Mouse (Mus musculus) MEL (cell line): ENCODE results near the gene Grip1. TPM values are rescaled to one million over a fixed set of nuclear protein-coding genes. Genes with fewer than 3 reads are reported as not detected.

Experiments
- DNase-seq: peaks from one replicate; pipeline ENCODE4 v3.0.0; 2011; ENCODE audit warnings: low read depth, low spot score
- H3K27ac ChIP-seq: 2 replicates; pipeline ENCODE4 v1.5.1; 2012; ENCODE audit warnings: low read depth, mild to moderate bottlenecking, control low read depth, low read length, moderate library complexity; ENCODE audit not compliant: control insufficient read depth
- H3K27me3 ChIP-seq, 2 experiments: fragments of 150-350 bp in 1 of 2; sonication (generic) in 1 of 2; 2 replicates each; pipeline ENCODE4 v1.6.1; 2012; ENCODE audit warnings: low read length in 2 of 2, mild to moderate bottlenecking in 2 of 2, improper control_type of control experiment in 1 of 2, moderate library complexity in 1 of 2; ENCODE audit not compliant: insufficient read depth in 2 of 2, control insufficient read depth in 1 of 2
- H3K36me3 ChIP-seq, 2 experiments: 2 replicates each; pipeline ENCODE4 v1.6.1; 2012 to 2014; ENCODE audit warnings: low read length in 2 of 2, improper control_type of control experiment in 1 of 2, inconsistent platforms in 1 of 2, mild to moderate bottlenecking in 1 of 2; ENCODE audit not compliant: insufficient read depth in 2 of 2, control insufficient read depth in 1 of 2
- H3K4me1 ChIP-seq, 2 experiments: fragments of 150-350 bp in 1 of 2; sonication (generic) in 1 of 2; 2 replicates each; pipeline ENCODE4 v1.6.1; 2012; ENCODE audit warnings: low read length in 2 of 2, improper control_type of control experiment in 1 of 2, mild to moderate bottlenecking in 1 of 2; ENCODE audit not compliant: insufficient read depth in 2 of 2, control insufficient read depth in 1 of 2
- H3K4me3 ChIP-seq, 2 experiments: fragments of 150-350 bp in 1 of 2; sonication (generic) in 1 of 2; 2 replicates each; pipeline ENCODE4 v1.5.1; 2012; ENCODE audit warnings: low read depth in 2 of 2, low read length in 2 of 2, mild to moderate bottlenecking in 2 of 2, moderate library complexity in 2 of 2, control low read depth in 1 of 2, improper control_type of control experiment in 1 of 2; ENCODE audit not compliant: control insufficient read depth in 1 of 2, insufficient read depth in 1 of 2
- H3K79me2 ChIP-seq: 2 replicates; pipeline ENCODE4 v1.6.1; 2012; ENCODE audit warnings: mild to moderate bottlenecking, low read length, moderate library complexity; ENCODE audit not compliant: control insufficient read depth, poor library complexity, insufficient read depth
- H3K9ac ChIP-seq: 2 replicates; pipeline ENCODE4 v1.6.1; 2012; ENCODE audit warnings: low read depth, mild to moderate bottlenecking, control low read depth, low read length, moderate library complexity; ENCODE audit not compliant: control insufficient read depth, poor library complexity, severe bottlenecking
- H3K9me3 ChIP-seq: fragments of 150-350 bp; sonication (generic); replicated peaks from 2 replicates; pipeline ENCODE4 v1.6.1; 2012; ENCODE audit warnings: mild to moderate bottlenecking, low read length, improper control_type of control experiment, moderate library complexity; ENCODE audit not compliant: insufficient read depth
- BHLHE40 ChIP-seq: IDR thresholded peaks from 2 replicates; pipeline ENCODE4 v1.6.1; 2012; ENCODE audit warnings: low read depth, mild to moderate bottlenecking, inconsistent platforms, low read length, improper control_type of control experiment, borderline replicate concordance
- CHD2 ChIP-seq: IDR thresholded peaks from 2 replicates; pipeline ENCODE4 v1.6.1; 2011; ENCODE audit warnings: low read length, improper control_type of control experiment
- CTCF ChIP-seq, 3 experiments: IDR thresholded peaks in 2 of 3; conservative IDR thresholded peaks in 1 of 3; 2 replicates each; pipeline ENCODE4 v1.5.1; 2011 to 2012; ENCODE audit warnings: low read length in 3 of 3, low read depth in 2 of 3, mild to moderate bottlenecking in 2 of 3, improper control_type of control experiment in 1 of 3, inconsistent platforms in 1 of 3, mixed read lengths in 1 of 3, moderate library complexity in 1 of 3; ENCODE audit not compliant: control insufficient read depth in 1 of 3, insufficient read depth in 1 of 3, poor library complexity in 1 of 3, severe bottlenecking in 1 of 3
- E2F4 ChIP-seq: IDR thresholded peaks from 2 replicates; pipeline ENCODE4 v1.6.1; 2011; ENCODE audit warnings: low read depth, low read length, improper control_type of control experiment, borderline replicate concordance
- GATA1 ChIP-seq: IDR thresholded peaks from 2 replicates; pipeline ENCODE4 v1.6.1; 2011; ENCODE audit warnings: low read depth, low read length, improper control_type of control experiment
- HCFC1 ChIP-seq: IDR thresholded peaks from 2 replicates; pipeline ENCODE4 v1.6.1; 2012; ENCODE audit warnings: low read depth, mild to moderate bottlenecking, inconsistent platforms, low read length, improper control_type of control experiment, moderate library complexity
- KAT2A ChIP-seq: conservative IDR thresholded peaks from 2 replicates; pipeline ENCODE4 v1.6.1; 2012; ENCODE audit warnings: low read depth, low read length, improper control_type of control experiment, inconsistent platforms
- MAFK ChIP-seq: IDR thresholded peaks from 2 replicates; pipeline ENCODE4 v1.6.1; 2011; ENCODE audit warnings: low read depth, mild to moderate bottlenecking, low read length, improper control_type of control experiment, borderline replicate concordance
- MAX ChIP-seq: IDR thresholded peaks from 2 replicates; pipeline ENCODE4 v1.6.1; 2011; ENCODE audit warnings: low read length, improper control_type of control experiment
- MAZ ChIP-seq: IDR thresholded peaks from 2 replicates; pipeline ENCODE4 v1.6.1; 2012; ENCODE audit warnings: low read depth, mild to moderate bottlenecking, inconsistent platforms, low read length, improper control_type of control experiment
- MEF2A ChIP-seq: IDR thresholded peaks from 2 replicates; pipeline ENCODE4 v1.6.1; 2014; ENCODE audit warnings: low read depth, mild to moderate bottlenecking, inconsistent platforms, low read length, improper control_type of control experiment; ENCODE audit not compliant: poor library complexity, insufficient replicate concordance, severe bottlenecking; ENCODE audit errors: extremely low read depth
- MYB ChIP-seq: IDR thresholded peaks from 2 replicates; pipeline ENCODE4 v1.6.1; 2011; ENCODE audit warnings: mild to moderate bottlenecking, low read depth, low read length, improper control_type of control experiment
- MYC ChIP-seq: IDR thresholded peaks from 2 replicates; pipeline ENCODE4 v1.6.1; 2011; ENCODE audit warnings: low read depth, mild to moderate bottlenecking, low read length, improper control_type of control experiment, moderate library complexity
- NELFE ChIP-seq: IDR thresholded peaks from 2 replicates; pipeline ENCODE4 v1.6.1; 2011; ENCODE audit warnings: low read depth, low read length, improper control_type of control experiment
- NRF1 ChIP-seq: IDR thresholded peaks from 2 replicates; pipeline ENCODE4 v1.6.1; 2014; ENCODE audit warnings: low read depth, mild to moderate bottlenecking, inconsistent platforms, low read length, improper control_type of control experiment, moderate library complexity; ENCODE audit not compliant: poor library complexity, insufficient read depth, severe bottlenecking
- POLR2AphosphoS2 ChIP-seq: IDR thresholded peaks from 2 replicates; pipeline ENCODE4 v1.6.1; 2011; ENCODE audit warnings: low read length, improper control_type of control experiment
- POLR2AphosphoS5 ChIP-seq: IDR thresholded peaks from 2 replicates; pipeline ENCODE4 v1.6.1; 2012; ENCODE audit warnings: low read depth, borderline replicate concordance, mild to moderate bottlenecking, inconsistent platforms, low read length, moderate library complexity, mixed read lengths
- SIN3A ChIP-seq: IDR thresholded peaks from 2 replicates; pipeline ENCODE4 v1.6.1; 2012; ENCODE audit warnings: low read length, improper control_type of control experiment, inconsistent platforms
- SMC3 ChIP-seq: IDR thresholded peaks from 2 replicates; pipeline ENCODE4 v1.6.1; 2011; ENCODE audit warnings: low read depth, low read length, improper control_type of control experiment
- TAL1 ChIP-seq: IDR thresholded peaks from 2 replicates; pipeline ENCODE4 v1.6.1; 2012; ENCODE audit warnings: mild to moderate bottlenecking, inconsistent platforms, low read length, moderate library complexity, mixed read lengths
- TBP ChIP-seq: IDR thresholded peaks from 2 replicates; pipeline ENCODE4 v1.8.0; 2011; ENCODE audit warnings: low read depth, low read length, improper control_type of control experiment
- TCF12 ChIP-seq: IDR thresholded peaks from 2 replicates; pipeline ENCODE4 v1.6.1; 2014; ENCODE audit warnings: low read depth, mild to moderate bottlenecking, inconsistent platforms, low read length, improper control_type of control experiment, moderate library complexity
- UBTF ChIP-seq: IDR thresholded peaks from 2 replicates; pipeline ENCODE4 v1.6.1; 2012; ENCODE audit warnings: low read depth, mild to moderate bottlenecking, inconsistent platforms, low read length, improper control_type of control experiment, moderate library complexity, borderline replicate concordance; ENCODE audit not compliant: insufficient read depth
- USF1 ChIP-seq: IDR thresholded peaks from 2 replicates; pipeline ENCODE4 v1.6.1; 2014; ENCODE audit warnings: low read depth, mild to moderate bottlenecking, inconsistent platforms, low read length, improper control_type of control experiment, moderate library complexity
- ZC3H11A ChIP-seq: IDR thresholded peaks from 2 replicates; pipeline ENCODE4 v1.6.1; 2012; ENCODE audit warnings: low read depth, mild to moderate bottlenecking, inconsistent platforms, low read length, improper control_type of control experiment
- ZKSCAN1 ChIP-seq: IDR thresholded peaks from 2 replicates; pipeline ENCODE4 v1.6.1; 2012; ENCODE audit warnings: low read depth, mild to moderate bottlenecking, inconsistent platforms, low read length, improper control_type of control experiment, moderate library complexity
- ZMIZ1 ChIP-seq: IDR thresholded peaks from 2 replicates; pipeline ENCODE4 v1.6.1; 2012; ENCODE audit warnings: low read depth, mild to moderate bottlenecking, inconsistent platforms, low read length, improper control_type of control experiment, moderate library complexity
- polyA plus RNA-seq, 2 experiments: library from polyadenylated mRNA; stranded (reverse) in 1 of 2; unstranded in 1 of 2; fragments of >175 nt in 1 of 2; fragments of >200 nt in 1 of 2; gene quantifications; 2 replicates each; pipeline versions ENCODE4 v1.2.1 to v1.2.4; 2012; ENCODE audit warnings: low replicate concordance in 2 of 2, low read depth in 1 of 2; ENCODE audit not compliant: insufficient read length in 2 of 2, insufficient read depth in 1 of 2, missing spikeins in 1 of 2
- total RNA-seq: library from RNA; depleted of rRNA; stranded (reverse); fragments of 300-350 nt; gene quantifications from 2 replicates; pipeline ENCODE4 v1.2.3, GENCODE M21; 2012

Gene Grip1
- total and polyA plus RNA-seq, 3 experiments = 0.04 TPM; not detected in 2

DNA sequence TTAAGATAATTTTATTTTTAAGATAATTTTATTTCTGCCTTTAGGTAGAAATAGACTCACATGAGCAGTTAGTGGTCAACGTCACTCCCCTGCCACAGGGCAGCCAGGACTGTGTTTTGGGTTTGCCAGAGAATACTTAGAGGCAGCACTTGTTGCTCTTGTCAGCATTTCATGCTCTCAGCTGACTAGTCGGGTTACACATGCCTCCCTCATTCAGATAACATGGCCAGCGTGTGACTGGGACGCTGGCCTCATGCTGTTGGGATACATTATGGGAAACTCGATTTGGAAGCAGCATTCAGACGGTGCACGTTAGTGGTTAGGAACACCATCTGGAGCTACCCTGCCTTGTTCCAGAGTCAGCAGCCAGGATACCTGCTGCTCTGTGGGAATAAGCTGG lies 453.2 kb downstream of the Grip1 start:
- TF ChIP-seq KAT2A (no peak), TBP (no peak), MAFK (no peak), USF1 (no peak), MAZ (no peak), BHLHE40 (no peak), NELFE (no peak), E2F4 (no peak), CHD2 (no peak), POLR2AphosphoS2 (no peak), MEF2A (no peak), TAL1 (no peak), TCF12 (no peak), HCFC1 (no peak)

DNA sequence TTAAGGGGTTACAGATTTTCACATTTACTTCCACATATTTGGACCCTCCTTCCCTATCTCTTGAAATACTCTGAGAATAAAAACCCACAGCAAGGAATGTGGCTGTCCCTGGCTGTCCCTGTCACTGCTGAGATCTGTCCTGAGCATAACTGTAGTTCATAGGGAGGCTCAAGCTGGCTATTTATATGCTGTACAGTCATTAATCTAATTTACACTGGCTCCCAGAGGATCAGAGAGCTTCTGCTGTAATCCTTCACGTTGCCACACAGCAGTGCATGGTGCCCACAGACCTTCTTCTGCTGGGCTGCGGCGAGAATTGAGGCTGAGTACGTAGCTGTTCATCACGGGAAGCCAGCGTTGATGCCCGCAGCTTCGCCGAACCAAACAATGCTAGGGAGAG lies 464.4 kb downstream of the Grip1 start:
- Histone ChIP-seq H3K36me3 (no peaks in the 10 kb centered on the region), H3K4me3 (no peak overlapping the region), H3K9me3 (no peaks in the 10 kb centered on the region), H3K27me3 (no peaks in the 10 kb centered on the region), H3K9ac (no peak overlapping the region), H3K4me1 (no peaks in the 10 kb centered on the region), H3K27ac (no peak overlapping the region), H3K79me2 (no peaks in the 10 kb centered on the region)
- TF ChIP-seq SIN3A (no peak), USF1 (no peak), MYB (no peak), UBTF (no peak), NRF1 (no peak), MAX (no peak), MYC (no peak), ZC3H11A (no peak), NELFE (no peak), ZKSCAN1 (no peak), ZMIZ1 (no peak), POLR2AphosphoS5 (no peak), CTCF (IDR thresholded peaks at IDR 0.05 in 2 of 3, conservative IDR thresholded peaks at IDR 0.05 in 1 of 3; ENCODE audit: control insufficient read depth in 1 of 3, insufficient read depth in 1 of 3, low read depth in 2 of 3, low read length in 3 of 3, poor library complexity in 1 of 3, severe bottlenecking in 1 of 3) (no peak), GATA1 (no peak), SMC3 (no peak)
- no peak for DNase-seq

More for the DNA sequence above, 453.2 kb downstream of the Grip1 start:
- H3K36me3 ChIP-seq = no peaks in the 10 kb centered on the region
- H3K9ac ChIP-seq = no peak overlapping the region
- H3K4me3 ChIP-seq = no peak overlapping the region
- no peaks in the 10 kb centered on the region for H3K27me3 ChIP-seq
- H3K27ac ChIP-seq = no peak overlapping the region
- no peaks in the 10 kb centered on the region for H3K4me1 ChIP-seq
- H3K9me3 ChIP-seq = no peaks in the 10 kb centered on the region
- no peak for DNase-seq
- H3K79me2 ChIP-seq = no peaks in the 10 kb centered on the region
